Mouse (Mus musculus) liver, embryonic 14.5 days (tissue): ENCODE data around the gene Fpr2.

ENCODE experiments used
- CTCF ChIP-seq: IDR thresholded peaks from 2 replicates; pipeline ENCODE4 v1.5.1; 2016; ENCODE audit warnings: antibody characterized with exemption, low read depth, control low read depth
- EP300 ChIP-seq: IDR thresholded peaks from 2 replicates; pipeline ENCODE4 v1.6.1; 2016; ENCODE audit warnings: antibody characterized with exemption, low read depth

GRCm38 (mm10) chr17:17848988-17849387 is 38.6 kb upstream of the Fpr2 start:
- TF ChIP-seq CTCF = no peak
- 0 out of 2 replicates have a peak, but pooled peaks have one; percentile 32 for TF ChIP-seq EP300
